Mouse (Mus musculus) thymus, postnatal 36 days (tissue): ENCODE data around the gene Nlrp6.

Experiments used
- DNase-seq, 2 experiments: peaks; one replicate each; pipeline ENCODE4 v3.0.0; 2022; ENCODE audit warnings: mixed read lengths in 2 of 2

The Nlrp6 gene

GRCm38 (mm10) chr7:140912846-140913482, 7.7 kb upstream of the Nlrp6 start:
- no peak for DNase-seq

GRCm38 (mm10) chr7:140914031-140914690, 6.5 kb upstream of the Nlrp6 start:
- no peak for DNase-seq

DNA sequence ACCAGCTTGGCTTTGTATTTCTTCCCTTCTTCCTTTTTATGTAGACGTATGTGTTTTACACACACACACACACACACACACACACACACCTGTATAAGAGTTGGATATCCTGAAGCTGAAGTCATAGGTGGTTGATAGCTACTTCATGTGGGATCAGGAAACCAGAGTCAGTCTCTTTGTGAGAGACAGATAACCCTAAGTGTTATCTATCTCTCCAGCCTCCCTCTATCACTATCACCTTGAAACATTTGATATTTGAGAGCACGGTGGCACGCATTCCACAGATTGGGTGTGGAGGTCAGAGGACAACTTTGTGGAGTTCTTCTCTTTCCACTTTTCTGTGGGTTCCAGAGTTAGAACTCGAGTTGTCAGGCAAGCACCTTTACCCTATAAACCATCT, 791 bp upstream of the Nlrp6 start:
- DNase-seq, result no peak

DNA sequence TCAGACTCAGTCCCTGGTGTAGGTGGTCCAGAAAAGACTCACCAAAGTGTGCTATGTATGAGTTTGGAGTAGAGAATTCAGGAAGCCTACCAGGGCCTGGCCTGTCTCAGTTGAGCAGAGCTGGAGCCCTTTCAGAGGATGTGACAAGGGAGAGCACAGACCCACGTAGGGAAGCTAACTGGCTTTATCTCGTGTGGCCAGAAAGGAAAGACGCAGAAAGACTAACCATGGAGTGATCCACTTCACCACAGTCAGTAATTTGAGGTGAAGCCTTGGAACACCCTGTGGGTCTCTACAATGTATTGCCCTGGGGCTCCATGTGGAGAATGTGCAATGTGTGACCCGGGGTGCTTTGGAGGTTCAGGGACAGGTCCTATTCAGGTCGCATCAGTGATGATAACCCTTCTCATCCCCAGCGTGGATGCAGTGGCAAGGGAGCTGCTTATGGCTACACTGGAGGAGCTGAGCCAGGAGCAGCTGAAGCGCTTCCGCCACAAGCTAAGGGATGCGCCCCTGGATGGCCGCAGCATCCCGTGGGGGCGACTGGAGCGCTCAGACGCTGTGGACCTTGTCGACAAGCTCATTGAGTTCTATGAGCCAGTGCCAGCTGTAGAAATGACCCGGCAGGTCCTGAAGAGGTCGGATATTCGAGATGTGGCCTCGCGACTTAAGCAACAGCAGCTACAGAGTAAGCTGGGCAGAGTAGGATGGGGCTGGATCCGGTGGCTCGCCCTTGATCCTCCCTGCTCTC, 698 bp downstream of the Nlrp6 start:
- no peak for DNase-seq

DNA sequence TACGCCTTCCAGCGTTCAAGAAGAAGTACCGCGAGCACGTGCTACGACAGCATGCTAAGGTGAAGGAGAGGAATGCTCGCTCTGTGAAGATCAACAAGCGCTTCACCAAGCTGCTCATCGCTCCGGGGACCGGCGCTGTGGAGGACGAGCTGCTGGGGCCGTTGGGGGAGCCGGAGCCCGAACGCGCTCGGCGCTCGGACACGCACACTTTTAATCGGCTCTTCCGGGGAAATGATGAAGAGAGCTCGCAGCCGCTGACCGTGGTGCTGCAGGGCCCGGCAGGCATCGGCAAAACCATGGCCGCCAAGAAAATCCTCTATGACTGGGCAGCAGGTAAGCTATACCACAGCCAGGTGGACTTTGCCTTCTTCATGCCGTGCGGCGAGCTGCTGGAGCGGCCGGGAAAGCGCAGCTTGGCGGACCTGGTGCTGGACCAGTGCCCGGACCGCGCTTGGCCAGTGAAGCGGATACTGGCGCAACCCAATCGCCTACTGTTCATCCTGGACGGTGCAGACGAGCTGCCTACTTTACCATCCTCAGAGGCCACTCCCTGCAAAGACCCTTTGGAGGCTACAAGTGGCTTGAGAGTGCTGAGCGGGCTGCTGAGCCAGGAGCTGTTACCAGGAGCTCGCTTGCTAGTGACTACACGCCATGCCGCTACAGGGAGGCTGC, 1.8 kb downstream of the Nlrp6 start:
- DNase-seq, result no peak

GRCm38 (mm10) chr7:140923070-140923775, 2.5 kb downstream of the Nlrp6 start:
- DNase-seq, result no peak

DNA sequence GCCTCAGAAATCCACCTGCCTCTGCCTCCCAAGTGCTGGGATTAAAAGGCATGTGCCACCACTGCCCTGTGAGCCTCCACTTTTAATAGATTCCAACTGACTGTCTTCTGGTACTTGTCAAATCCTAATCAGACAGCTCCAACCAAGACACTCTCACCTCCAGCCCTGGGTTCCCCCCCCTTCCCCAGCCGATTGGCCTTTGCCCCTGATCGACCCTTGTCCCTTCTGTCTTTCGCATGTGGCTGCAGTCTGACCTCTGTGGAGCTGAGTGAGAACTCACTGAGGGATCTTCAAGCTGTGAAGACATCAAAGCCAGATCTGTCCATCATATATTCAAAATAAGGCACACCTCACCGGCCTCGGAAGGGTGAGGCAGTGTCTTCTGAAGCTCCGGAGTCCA, 6.5 kb downstream of the Nlrp6 start:
- DNase-seq, result no peak

DNA sequence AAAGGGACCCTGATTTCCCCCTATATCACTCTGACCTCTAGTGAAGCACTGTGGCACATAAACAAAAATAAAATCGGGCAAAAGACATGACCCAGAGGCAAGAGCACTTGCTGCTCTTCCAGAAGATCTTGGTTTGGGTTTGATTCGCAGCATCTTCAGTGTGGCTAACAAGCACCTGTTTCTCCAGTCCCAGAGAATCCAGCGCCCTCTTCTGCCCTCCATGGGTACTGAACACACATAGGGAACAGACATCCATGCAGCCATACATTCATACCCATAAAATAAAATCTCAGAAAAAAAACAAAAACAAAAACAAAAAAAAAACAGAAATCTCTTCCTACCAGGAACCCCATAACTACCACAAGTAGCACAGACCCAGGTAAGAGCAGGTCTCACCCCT, 17.7 kb downstream of the Nlrp6 start:
- peak in 1 of 2 experiments; percentile 22 for DNase-seq

GRCm38 (mm10) chr7:140938896-140939295, 18.2 kb downstream of the Nlrp6 start:
- no peak for DNase-seq

- no peak for DNase-seq
These were observed 19.0 kb downstream of the Nlrp6 start for GRCm38 (mm10) chr7:140939669-140940171.

DNA sequence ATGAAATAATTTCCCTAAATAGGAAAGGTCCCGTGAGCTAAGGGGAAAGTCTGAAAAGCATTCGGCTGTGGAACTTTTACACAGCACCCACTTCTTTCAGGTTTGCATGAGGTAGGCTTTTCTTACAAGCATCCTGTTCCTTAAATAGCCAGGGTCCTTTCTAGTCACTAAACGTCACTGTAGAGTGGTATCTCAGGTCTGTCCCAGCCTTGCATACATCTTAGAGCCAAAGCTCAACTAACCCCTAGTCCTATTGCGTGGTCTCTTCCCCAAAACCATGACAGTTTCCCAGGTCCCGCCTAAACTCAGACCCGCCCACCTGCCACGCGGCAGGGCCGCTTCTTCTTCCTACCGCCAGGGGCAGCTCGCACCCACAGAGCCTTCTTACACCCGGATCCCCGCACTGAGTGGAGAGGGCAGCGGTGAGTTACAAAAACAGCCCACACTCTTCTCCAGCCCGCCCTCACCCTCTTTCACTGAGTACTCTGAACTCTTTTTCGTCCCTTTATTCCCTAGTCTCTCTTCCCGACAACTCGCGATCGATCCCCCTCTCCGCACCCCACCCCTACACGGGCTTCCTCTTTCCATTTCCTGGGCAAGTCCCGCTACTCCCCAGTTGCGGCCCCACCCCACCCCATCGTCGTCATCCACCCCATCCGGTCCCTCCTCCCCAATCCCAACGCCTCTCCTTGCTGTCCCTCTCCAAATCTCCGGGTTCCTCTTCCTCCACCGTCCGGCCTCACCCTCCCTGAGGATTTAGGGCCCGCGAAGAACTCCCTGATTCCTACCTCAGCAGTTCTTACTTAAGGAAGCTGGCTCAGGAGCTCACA, 20.7 kb downstream of the Nlrp6 start, which contains the start of gene Pgghg:
Pgghg (plus strand) TSS at position 170 of the 830 bp plus-strand sequence.
- DNase-seq, result peak; percentile 79 to 82

DNA sequence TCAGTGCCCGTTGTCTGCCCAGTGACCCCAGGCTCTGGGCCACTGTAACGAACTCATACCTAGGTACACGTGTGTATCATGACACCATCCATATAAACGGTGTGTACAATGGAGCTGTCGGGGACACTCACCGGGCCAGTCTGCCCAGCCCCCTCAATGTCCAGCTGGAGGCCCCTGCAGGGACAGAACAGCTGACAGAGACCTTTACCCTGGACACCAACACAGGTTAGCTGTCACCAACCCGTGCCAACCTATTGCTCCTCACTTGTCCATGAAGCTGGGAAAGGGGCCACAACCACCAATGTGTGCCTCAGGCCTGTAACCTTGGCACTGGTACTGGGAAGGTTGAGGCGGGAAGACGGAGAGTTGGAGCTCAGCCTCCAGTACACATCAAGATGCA, 21.6 kb downstream of the Nlrp6 start:
- DNase-seq, result no peak

DNA sequence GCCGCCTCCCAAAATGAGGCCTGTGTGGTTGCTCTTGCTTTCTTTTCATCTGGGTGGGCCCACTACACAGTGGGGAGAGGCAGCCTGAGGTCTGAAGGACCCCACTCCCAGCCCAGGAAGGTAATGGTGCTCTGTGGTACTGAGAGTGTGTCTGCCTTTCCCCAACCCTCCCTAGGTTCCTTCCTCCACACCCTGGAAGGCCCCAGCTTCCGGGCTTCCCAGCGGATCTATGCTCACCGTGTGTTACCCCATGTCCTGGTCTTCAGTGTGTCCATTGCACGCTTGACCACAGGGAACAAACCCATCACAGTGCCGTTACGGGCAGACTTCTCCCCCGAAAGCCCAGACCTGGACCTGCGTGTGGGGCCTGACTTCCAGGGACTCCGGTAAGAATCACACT, 22.1 kb downstream of the Nlrp6 start:
- DNase-seq, result no peak

DNA sequence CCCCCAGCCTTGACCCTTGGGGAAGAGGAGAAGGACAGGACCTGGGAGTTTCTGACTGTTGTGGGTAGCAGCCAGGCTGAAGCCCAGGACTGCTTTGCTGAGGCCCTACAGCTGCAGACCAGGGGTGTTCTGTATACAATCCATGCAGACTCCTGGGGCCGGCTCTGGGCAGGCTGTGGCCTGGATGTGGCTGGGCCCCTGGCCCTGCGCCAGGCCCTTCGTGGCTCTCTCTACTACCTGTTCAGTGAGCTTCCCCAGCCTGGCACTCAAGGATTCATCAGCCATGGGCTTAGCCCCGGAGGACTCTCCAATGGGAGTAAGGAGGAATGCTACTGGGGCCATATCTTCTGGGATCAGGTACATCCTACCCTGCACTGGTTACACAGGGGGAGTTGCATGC, 22.7 kb downstream of the Nlrp6 start:
- DNase-seq, result no peak

GRCm38 (mm10) chr7:140944236-140944635, 23.5 kb downstream of the Nlrp6 start:
- DNase-seq, result no peak

DNA sequence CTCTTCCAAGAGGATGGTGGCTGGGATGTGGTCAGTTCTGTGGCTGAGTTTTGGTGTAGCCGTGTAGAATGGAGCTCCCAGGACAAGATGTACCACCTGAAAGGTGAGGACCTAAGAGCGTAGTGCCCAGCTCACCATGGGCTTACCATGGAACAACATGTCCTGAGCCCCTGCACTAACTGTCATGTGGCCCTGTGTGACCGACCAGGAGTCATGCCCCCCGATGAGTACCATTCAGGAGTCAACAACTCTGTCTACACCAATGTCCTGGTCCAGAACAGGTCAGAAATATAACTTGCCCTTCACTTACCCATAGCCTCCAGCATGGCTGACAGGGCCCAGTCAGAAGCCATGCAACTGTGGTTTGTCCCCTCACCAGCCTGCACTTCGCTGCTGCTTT, 24.5 kb downstream of the Nlrp6 start:
- DNase-seq, result no peak

GRCm38 (mm10) chr7:140946311-140946710, 25.6 kb downstream of the Nlrp6 start:
- no peak for DNase-seq

GRCm38 (mm10) chr7:140946980-140947379, 26.3 kb downstream of the Nlrp6 start:
- no peak for DNase-seq

GRCm38 (mm10) chr7:140948161-140948560, 27.5 kb downstream of the Nlrp6 start:
- no peak for DNase-seq

DNA sequence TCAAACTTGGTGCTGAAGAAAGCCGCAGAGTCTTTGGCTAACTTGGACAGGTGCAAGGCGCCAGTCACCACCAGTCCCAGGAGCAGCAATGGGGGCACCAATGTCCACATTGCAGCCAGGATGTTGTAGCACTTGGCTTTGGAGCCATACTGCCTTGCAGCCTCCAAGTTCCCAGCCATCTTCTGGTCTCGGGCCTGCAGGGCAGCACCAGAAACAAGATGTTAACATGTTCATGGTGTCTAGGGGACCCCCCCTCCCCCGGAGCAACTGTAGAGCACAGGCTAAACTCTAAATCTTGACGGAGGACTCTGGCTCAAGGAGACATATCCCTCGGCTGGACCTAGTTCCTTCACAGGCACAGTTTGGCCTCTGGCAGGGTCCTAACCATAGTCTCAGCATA, 28.6 kb downstream of the Nlrp6 start:
- DNase-seq, result no peak

- DNase-seq, result no peak
These were observed 29.3 kb downstream of the Nlrp6 start, which contains the start of gene Ifitm5 for GRCm38 (mm10) chr7:140949824-140950530. Ifitm5 (minus strand) TSS chr7:140950291.
